Mouse (Mus musculus) adrenal gland, postnatal 36 days (tissue): ENCODE data around the gene Ush2a. TPM values are rescaled to one million over a fixed set of nuclear protein-coding genes. Genes with fewer than 3 reads are reported as not detected.
A peak's percentile ranks its signal among the peaks of the same experiment; 100 is the strongest.

ENCODE experiments used
- DNase-seq, 2 experiments: peaks; one replicate each; pipeline ENCODE4 v3.0.0; 2021; ENCODE audit warnings: mixed read lengths in 1 of 2
- total RNA-seq, 2 experiments: library from RNA; stranded (reverse); gene quantifications; 2 replicates each; pipeline ENCODE4 v1.2.3; 2021

Ush2a gene
- total RNA-seq, 2 experiments from 2014 or later, result 0.07 TPM; not detected in 1

DNA sequence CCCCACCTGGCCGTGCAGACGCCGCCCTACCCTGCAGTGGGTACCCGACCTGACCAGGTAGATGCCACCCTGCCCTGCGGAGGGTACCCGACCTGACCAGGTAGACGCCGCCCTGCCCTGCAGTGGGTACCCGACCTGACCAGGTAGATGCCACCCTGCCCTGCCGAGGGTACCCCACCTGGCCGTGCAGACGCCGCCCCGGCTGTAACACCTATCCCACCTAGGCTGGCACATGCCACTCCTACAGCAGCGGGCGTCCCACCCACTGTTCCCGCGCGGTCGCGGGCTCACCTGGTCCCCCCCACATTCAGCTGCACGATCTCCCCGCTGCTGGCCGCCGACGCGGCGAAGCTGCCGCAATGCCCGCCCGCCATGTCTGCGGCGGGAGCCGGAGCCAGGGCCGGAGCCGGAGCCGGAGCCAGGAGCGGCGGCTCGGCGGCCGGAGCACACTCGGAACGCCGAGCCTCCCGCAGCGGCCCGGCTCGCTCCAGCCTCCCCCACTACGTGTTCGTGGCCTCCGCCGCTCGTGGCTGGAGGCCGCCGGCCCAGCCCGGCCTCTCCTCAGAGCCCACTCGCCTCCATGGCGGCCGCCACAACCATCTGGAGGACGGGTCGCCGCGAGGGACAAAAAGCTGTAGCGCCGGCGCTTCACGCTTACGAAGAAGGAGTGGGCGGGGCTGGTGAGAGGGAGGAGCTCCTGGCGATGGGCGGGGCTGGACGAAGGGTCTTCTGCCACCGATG, 745.6 kb downstream of the Ush2a start, which contains the start of gene Kctd3:
Gene Kctd3, minus strand, starts transcription at position 603 of the 741 bp plus-strand sequence.
- DNase-seq, result peak; percentile 99

DNA sequence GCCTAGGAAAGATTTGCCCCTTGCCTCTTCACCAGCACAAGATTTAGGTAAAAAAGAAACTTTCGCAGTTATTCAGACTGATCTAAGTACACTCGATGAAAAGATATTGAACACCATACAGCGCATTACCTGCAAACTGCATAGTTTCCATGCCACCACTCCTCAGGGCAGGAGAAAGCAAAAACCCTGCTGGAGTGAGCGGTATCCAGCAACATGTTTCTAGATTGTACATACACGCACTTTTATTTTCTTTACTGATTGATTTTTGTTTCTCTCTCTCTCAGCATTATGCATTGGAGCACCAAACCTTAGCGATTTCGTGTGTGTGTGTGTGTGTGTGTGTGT, 746.1 kb downstream of the Ush2a start:
- no peak for DNase-seq

DNA sequence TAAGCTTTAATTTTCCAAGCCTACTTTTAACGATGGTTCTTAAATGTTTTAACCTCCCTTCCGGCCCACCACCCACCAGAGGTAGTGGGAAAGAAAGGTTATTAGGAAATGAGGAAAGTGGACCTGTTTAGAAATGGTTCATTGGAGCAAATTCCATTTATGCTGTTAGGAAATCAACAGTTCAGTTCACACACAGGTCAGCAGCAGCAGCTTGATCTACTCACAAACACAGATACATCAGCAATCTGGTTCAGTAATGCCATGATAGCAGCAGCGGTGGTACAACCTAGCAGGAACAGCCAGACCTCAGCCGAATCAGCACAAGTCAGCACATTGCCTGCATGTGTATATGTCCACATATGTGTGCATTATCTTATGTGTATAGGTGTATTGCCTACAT, 748.8 kb downstream of the Ush2a start:
- DNase-seq, result no peak

DNA sequence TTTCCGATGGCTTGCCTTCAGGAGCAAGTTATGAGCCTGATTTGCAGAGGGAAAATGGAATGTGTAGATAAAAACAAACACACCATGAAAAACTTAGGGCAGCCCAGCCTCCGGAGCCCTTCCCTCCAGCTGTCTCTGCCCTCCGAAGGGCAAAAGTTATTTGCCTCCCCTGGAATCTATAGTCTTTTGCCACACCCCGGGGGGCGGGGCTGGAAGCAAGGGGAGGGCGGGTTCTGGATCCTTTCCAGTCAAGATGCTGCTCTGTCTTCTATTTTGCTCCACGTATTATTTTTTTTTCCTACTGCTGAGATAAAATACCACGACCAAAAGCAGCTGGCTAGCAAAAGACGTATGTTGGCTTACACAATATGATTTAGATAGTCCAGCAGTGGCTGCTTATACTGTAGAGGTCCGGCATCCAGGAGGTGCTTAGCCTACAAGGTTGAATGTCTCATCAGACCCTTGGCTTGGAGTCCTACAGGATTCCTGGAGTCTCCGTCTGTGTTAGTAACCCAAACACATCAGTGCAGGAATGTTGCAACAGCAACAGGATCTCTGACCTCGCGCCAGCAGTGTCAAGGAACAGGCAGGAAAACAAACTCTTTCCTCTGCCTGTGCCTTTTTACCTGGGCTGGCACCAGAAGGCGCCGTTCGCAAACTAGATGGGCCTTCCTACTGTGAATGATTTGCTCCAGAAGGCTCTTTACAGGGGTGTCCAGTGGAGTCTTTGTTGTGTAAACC, 751.2 kb downstream of the Ush2a start:
- peak; percentile 26 to 42 for DNase-seq

DNA sequence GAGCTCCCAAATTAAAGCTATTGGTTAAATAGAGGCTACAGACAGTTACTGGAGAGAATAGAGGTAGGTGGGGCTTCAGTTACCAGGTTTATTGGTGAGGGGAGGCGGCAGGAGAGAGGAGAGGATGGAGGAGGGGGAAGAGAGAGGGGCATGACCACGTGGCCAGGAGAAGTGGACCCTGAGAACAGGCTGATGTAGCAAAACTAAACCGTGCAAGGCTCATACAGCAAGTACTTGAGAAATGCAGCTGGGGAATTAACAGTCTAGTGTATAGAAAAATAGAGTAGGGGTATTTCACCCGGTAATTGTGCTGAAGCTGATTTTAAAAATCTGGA, 751.7 kb downstream of the Ush2a start:
- DNase-seq, result no peak
